Mouse (Mus musculus) kidney, embryonic 15.5 days (tissue): ENCODE measurements around the gene Vwa3b. TPM values are rescaled to one million over a fixed set of nuclear protein-coding genes. Genes with fewer than 3 reads are reported as not detected.
"Not testable (repeated sequence)": the region's sequence is repeated elsewhere in the genome, so short reads cannot be mapped to it uniquely, and the experiment has no call there.

Source experiments
- ATAC-seq: fragments of 200-750 bp; cut with Nextera tagmentation; replicated peaks from 2 replicates; pipeline ENCODE4 v1.8.0; 2017; ENCODE audit warnings: moderate TSS enrichment; ENCODE audit not compliant: low FRiP score
- H3K27ac ChIP-seq: fragments of 300-500 bp; sonication (generic); 2 replicates; pipeline ENCODE4 v1.5.1; 2015; ENCODE audit warnings: mild to moderate bottlenecking, inconsistent platforms
- H3K27me3 ChIP-seq: fragments of 300-500 bp; sonication (generic); 2 replicates; pipeline ENCODE4 v1.6.1; 2015; ENCODE audit warnings: inconsistent platforms
- H3K36me3 ChIP-seq: fragments of 300-500 bp; sonication (generic); 2 replicates; pipeline ENCODE4 v1.6.1; 2015; ENCODE audit warnings: inconsistent platforms
- H3K4me1 ChIP-seq: fragments of 300-500 bp; sonication (generic); 2 replicates; pipeline ENCODE4 v1.6.1; 2015; ENCODE audit warnings: inconsistent platforms
- H3K4me2 ChIP-seq: fragments of 300-500 bp; sonication (generic); 2 replicates; pipeline ENCODE4 v1.6.1; 2015; ENCODE audit warnings: moderate library complexity, mild to moderate bottlenecking, inconsistent platforms
- H3K4me3 ChIP-seq: fragments of 300-500 bp; sonication (generic); replicated peaks from 2 replicates; pipeline ENCODE4 v1.5.1; 2015; ENCODE audit warnings: mild to moderate bottlenecking, inconsistent platforms
- H3K9ac ChIP-seq: fragments of 300-500 bp; sonication (generic); 2 replicates; pipeline ENCODE4 v1.6.1; 2015; ENCODE audit warnings: mild to moderate bottlenecking, inconsistent platforms
- H3K9me3 ChIP-seq: fragments of 300-500 bp; sonication (generic); replicated peaks from 2 replicates; pipeline ENCODE4 v1.6.1; 2016; ENCODE audit warnings: inconsistent platforms
- WGBS: fragments of 180-500 bp; shearing (Covaris S2); methylation state at CpG from one replicate; pipeline ENCODE4 v1.1.7; 2015; ENCODE audit warnings: mixed read lengths; 5-methylcytosine and 5-hydroxymethylcytosine counted together
- polyA plus RNA-seq: library from polyadenylated mRNA; unstranded; fragments of >200 nt; fragmentation: Nextera tagmentation; extraction: Ambion mirVana; gene quantifications from 2 replicates; pipeline ENCODE4 v1.2.1, GENCODE M21; 2015

The Vwa3b gene
- polyA plus RNA-seq, 1 experiment from 2014 or later: not detected

- peaks cover 7% of the 10 kb centered on the region for H3K4me1 ChIP-seq
- no peak overlapping the region for H3K9ac ChIP-seq
- peak overlapping the region; percentile 72; the same call in 1 of the 2 replicates for H3K27ac ChIP-seq
- H3K4me2 ChIP-seq: no peak overlapping the region
- no peaks in the 10 kb centered on the region for H3K27me3 ChIP-seq
- no peak for ATAC-seq
- no peaks in the 10 kb centered on the region for H3K9me3 ChIP-seq
- no peaks in the 10 kb centered on the region for H3K36me3 ChIP-seq
- WGBS: 50% methylated on average over 6 of the region's 6 CpGs
- H3K4me3 ChIP-seq: no peak overlapping the region
Measured at GRCm38 (mm10) chr1:36995760-36996159, 30.6 kb upstream of the Vwa3b start.

DNA sequence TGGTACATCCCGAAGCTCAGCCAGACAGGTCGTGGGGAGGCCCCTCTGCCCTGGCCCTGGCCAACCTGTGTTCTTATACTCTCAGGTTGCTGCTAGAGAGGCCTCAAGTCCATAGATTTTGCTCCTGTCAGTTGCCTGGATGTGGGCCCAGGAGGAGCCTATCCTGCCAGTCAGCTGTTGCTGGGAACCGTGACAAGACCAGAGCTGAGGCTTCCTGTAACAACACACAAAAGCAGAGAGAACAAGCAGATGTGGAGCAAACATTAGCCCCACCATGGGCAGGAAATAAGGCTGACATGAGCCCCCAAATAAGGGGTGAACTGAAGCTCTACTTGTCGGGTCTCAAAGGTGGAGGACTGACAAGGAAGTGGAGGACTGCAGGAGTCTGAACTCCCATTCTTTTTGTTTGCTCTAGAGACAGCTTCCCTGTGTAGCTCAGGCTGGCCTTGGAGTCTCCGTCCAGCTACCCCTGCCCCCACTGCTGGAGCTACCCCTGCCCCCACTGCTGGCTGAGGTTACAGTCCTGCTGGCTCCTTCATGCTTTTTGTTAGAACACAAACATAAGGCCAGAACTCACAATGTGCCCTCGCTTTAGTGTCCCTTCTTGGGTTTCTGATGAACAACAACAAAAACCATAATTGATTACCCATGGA lies 29.7 kb upstream of the Vwa3b start:
- Histone ChIP-seq H3K4me2 (no peak overlapping the region), H3K9ac (no peak overlapping the region), H3K4me3 (no peak overlapping the region), H3K4me1 (peaks cover 11% of the 10 kb centered on the region), H3K9me3 (no peaks in the 10 kb centered on the region), H3K36me3 (no peaks in the 10 kb centered on the region), H3K27me3 (no peaks in the 10 kb centered on the region), H3K27ac (peak overlapping the region; percentile 73)
- 27% methylated on average over 6 of the region's 6 CpGs for WGBS
- ATAC-seq: peak; percentile 66; the same call in 1 of the 2 replicates

- no peak overlapping the region for H3K27ac ChIP-seq
- WGBS: 61% methylated on average over 5 of the region's 5 CpGs
Measured at GRCm38 (mm10) chr1:37000307-37000706, 26.1 kb upstream of the Vwa3b start.

DNA sequence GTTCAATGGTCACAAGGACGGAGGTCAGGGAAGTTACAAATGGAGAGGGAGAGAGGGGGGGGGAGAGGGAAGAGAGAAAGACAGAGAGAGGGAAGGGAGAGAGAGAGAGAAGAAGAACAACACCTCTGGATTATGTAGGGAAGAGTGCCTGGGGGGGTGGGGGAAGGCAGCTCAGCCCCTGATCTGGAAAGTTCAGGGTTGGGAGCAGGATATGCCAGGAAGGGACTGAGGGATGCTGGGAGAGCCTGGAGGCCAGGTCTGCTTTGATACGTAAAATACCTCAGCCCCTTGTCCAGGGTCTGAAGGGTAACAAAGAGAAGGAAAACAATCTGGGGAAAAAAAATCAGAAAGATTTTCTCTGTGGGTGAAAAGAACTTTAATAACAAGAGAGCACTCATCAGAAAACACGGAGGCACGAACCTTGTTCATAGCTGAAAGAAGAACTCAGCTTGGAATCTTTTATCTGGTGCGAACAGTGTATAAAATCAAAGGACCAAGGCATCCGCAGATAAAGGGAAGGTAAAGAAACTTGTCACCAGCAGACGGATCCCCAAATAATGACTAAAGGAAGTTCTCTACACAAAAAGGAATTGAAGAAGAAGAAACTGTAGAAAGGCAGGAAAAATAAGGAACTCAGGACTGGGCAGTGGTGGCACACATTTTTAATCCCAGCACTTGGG lies 24.6 kb upstream of the Vwa3b start:
- H3K4me1 ChIP-seq: peaks cover 7% of the 10 kb centered on the region
- no peak overlapping the region for H3K27ac ChIP-seq
- H3K4me3 ChIP-seq: no peak overlapping the region
- no peaks in the 10 kb centered on the region for H3K9me3 ChIP-seq
- no peaks in the 10 kb centered on the region for H3K27me3 ChIP-seq
- 48% methylated on average over 7 of the region's 7 CpGs for WGBS
- no peak overlapping the region for H3K4me2 ChIP-seq
- no peaks in the 10 kb centered on the region for H3K36me3 ChIP-seq
- ATAC-seq: no peak
- no peak overlapping the region for H3K9ac ChIP-seq

More at GRCm38 (mm10) chr1:37000307-37000706, 26.1 kb upstream of the Vwa3b start:
- no peak overlapping the region for H3K4me3 ChIP-seq
- H3K4me1 ChIP-seq: peaks cover 11% of the 10 kb centered on the region
- no peak overlapping the region for H3K9ac ChIP-seq
- ATAC-seq: no peak
- H3K9me3 ChIP-seq: no peaks in the 10 kb centered on the region
- no peaks in the 10 kb centered on the region for H3K36me3 ChIP-seq
- H3K27me3 ChIP-seq: no peaks in the 10 kb centered on the region
- H3K4me2 ChIP-seq: no peak overlapping the region

- Histone ChIP-seq H3K9ac (no peak overlapping the region), H3K27ac (no peak overlapping the region), H3K4me3 (no peak overlapping the region), H3K27me3 (no peaks in the 10 kb centered on the region), H3K4me2 (no peak overlapping the region), H3K36me3 (no peaks in the 10 kb centered on the region), H3K4me1 (0 out of 2 replicates have a peak, but pooled peaks cover 4% of the 10 kb centered on the region), H3K9me3 (no peaks in the 10 kb centered on the region)
- 69% methylated on average over 3 of the region's 3 CpGs for WGBS
- no peak for ATAC-seq
Measured at GRCm38 (mm10) chr1:37002316-37003008, 23.9 kb upstream of the Vwa3b start.

DNA sequence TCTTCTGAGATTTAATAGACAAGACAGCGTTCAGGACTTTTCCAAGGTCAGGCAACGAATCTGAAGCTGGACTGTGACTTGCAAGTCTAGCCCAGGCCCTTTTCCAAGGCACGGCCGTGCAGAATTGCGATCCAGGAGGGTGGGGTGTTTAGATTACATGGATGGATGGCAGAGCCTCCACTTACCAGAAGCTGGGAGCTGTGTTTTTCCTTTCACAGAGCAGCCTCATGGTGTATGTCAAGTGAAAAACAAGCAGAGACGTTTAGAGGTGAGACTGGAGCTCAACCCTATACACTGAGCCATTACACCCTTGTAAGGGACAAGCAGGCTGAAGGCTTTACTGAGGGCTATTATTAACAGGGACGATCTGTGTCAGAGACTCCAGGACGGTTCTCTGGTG lies 21.9 kb upstream of the Vwa3b start:
- Histone ChIP-seq H3K27me3 (no peaks in the 10 kb centered on the region), H3K9ac (no peak overlapping the region), H3K36me3 (no peaks in the 10 kb centered on the region), H3K4me1 (0 out of 2 replicates have a peak, but pooled peaks cover 4% of the 10 kb centered on the region), H3K4me3 (no peak overlapping the region), H3K9me3 (no peaks in the 10 kb centered on the region), H3K27ac (no peak overlapping the region), H3K4me2 (no peak overlapping the region)
- WGBS: 59% methylated on average over 8 of the region's 8 CpGs
- ATAC-seq: no peak

DNA sequence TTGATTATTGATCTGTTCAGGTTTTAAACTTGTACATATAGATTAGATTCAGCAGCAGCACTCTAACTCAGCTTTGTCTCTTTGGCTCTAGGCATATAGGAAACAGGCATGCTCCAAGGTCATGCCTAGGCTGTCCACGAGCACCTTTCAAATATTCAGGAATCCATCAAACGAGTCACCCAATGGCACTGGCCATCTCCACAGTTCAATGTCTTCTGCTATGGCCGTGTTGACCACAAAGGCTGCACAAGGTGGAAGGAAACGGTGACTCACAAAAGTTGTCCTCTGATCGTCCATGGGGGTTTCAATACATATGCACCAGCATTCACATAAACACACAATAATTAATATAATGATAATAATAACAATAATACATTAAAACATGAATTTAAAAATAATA lies 21.4 kb upstream of the Vwa3b start:
- H3K4me3 ChIP-seq: no peak overlapping the region
- H3K27ac ChIP-seq: no peak overlapping the region
- no peaks in the 10 kb centered on the region for H3K36me3 ChIP-seq

DNA sequence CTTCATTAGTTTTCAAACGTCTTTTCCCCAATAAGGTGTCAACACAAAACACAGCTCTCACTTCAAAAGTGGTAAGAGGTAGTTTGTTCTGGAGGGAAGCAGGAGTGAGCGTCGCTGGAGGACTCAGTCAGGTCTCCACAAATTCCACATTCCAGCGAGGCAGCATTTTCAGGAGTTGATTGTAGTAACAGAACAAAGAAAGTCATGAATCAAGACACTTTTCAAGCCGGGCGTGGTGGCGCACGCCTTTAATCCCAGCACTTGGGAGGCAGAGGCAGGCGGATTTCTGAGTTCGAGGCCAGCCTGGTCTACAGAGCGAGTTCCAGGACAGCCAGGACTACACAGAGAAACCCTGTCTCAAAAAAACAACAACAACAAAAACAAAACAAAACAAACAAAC lies 19.9 kb upstream of the Vwa3b start:
- not testable (repeated sequence) for H3K4me3 ChIP-seq, H3K4me2 ChIP-seq, H3K4me1 ChIP-seq, H3K27me3 ChIP-seq, H3K9me3 ChIP-seq, H3K36me3 ChIP-seq, H3K27ac ChIP-seq, ATAC-seq, H3K9ac ChIP-seq
- 82% methylated on average over 11 of the region's 11 CpGs for WGBS

More for the DNA sequence above, 21.4 kb upstream of the Vwa3b start:
- 0 out of 2 replicates have a peak, but pooled peaks cover 4% of the 10 kb centered on the region for H3K4me1 ChIP-seq
- no peaks in the 10 kb centered on the region for H3K9me3 ChIP-seq
- 84% methylated on average over 5 of the region's 5 CpGs for WGBS
- H3K9ac ChIP-seq: no peak overlapping the region
- H3K4me2 ChIP-seq: no peak overlapping the region
- no peaks in the 10 kb centered on the region for H3K27me3 ChIP-seq
- no peak for ATAC-seq

DNA sequence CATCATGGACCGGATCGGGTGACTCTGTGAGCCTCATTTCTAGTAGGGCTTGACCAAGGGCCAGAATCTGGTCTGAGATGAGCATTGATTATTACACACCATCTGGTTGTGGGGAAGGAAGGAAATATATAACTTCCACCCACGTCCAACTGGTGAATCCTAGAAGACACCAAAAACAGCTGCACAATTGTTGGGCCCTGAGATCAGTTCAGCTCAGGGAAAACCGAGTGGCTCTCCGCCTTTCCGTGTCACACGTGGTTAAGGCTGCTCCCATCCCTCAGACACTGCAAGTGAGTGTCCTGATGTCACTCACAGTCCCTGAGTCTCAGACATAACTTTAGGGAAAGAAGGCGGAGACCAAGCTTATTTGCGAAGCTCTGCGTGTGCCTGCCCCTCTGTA lies 16.5 kb upstream of the Vwa3b start:
- H3K27me3 ChIP-seq: no peaks in the 10 kb centered on the region
- H3K9ac ChIP-seq: no peak overlapping the region
- no peak overlapping the region for H3K4me2 ChIP-seq
- no peaks in the 10 kb centered on the region for H3K36me3 ChIP-seq
- H3K4me3 ChIP-seq: no peak overlapping the region
- WGBS: 68% methylated on average over 10 of the region's 10 CpGs
- no peaks in the 10 kb centered on the region for H3K9me3 ChIP-seq
- H3K4me1 ChIP-seq: 0 out of 2 replicates have a peak, but pooled peaks cover 3% of the 10 kb centered on the region
- no peak for ATAC-seq
- no peak overlapping the region for H3K27ac ChIP-seq

DNA sequence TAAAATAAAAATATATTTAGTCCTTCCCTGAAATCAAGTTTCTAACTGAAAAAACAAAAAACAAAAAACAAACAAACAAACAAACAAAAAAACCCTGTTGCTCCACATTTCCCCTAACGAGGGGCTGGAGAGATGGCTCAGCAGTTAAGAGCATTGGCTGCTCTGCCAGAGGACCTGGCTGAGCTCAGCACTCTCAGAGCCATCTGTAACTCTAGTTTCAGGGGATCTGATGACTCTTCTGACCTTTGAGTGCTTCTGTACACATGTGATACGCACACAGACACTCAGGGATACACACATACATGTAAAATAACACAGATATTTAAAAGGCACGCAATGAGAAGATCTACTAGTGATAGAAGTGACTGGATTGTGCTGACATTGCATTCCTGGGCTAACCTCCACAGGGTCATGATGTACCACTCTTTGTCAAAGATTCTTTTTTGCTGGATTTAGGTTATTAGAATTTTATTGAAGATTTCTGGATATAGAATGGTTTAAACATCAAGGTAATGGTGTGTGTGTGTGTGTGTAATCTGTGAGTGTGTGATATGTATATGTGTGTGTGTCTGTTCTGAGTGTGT lies 14.7 kb upstream of the Vwa3b start:
- no peak for ATAC-seq
- 61% methylated on average over 3 of the region's 3 CpGs for WGBS
- H3K4me2 ChIP-seq: no peak overlapping the region
- H3K9ac ChIP-seq: no peak overlapping the region
- 0 out of 2 replicates have a peak, but pooled peaks cover 3% of the 10 kb centered on the region for H3K4me1 ChIP-seq
- no peaks in the 10 kb centered on the region for H3K9me3 ChIP-seq
- H3K36me3 ChIP-seq: no peaks in the 10 kb centered on the region
- H3K27ac ChIP-seq: no peak overlapping the region
- H3K4me3 ChIP-seq: no peak overlapping the region
- H3K27me3 ChIP-seq: no peaks in the 10 kb centered on the region

GRCm38 (mm10) chr1:37013006-37013405 lies 13.4 kb upstream of the Vwa3b start:
- ATAC-seq: no peak
- no peak overlapping the region for H3K4me2 ChIP-seq
- H3K9me3 ChIP-seq: no peaks in the 10 kb centered on the region
- no peak overlapping the region for H3K9ac ChIP-seq
- 84% methylated on average over 2 of the region's 2 CpGs for WGBS
- H3K27me3 ChIP-seq: no peaks in the 10 kb centered on the region
- H3K36me3 ChIP-seq: no peaks in the 10 kb centered on the region
- H3K4me1 ChIP-seq: 0 out of 2 replicates have a peak, but pooled peaks cover 3% of the 10 kb centered on the region
- H3K27ac ChIP-seq: no peak overlapping the region
- no peak overlapping the region for H3K4me3 ChIP-seq

- Histone ChIP-seq H3K4me1 (0 out of 2 replicates have a peak, but pooled peaks cover 3% of the 10 kb centered on the region), H3K36me3 (no peaks in the 10 kb centered on the region), H3K27me3 (no peaks in the 10 kb centered on the region), H3K4me3 (no peak overlapping the region), H3K9me3 (no peaks in the 10 kb centered on the region), H3K9ac (no peak overlapping the region), H3K4me2 (no peak overlapping the region), H3K27ac (no peak overlapping the region)
- no peak for ATAC-seq
- WGBS: 60% methylated on average over 7 of the region's 7 CpGs
Measured at GRCm38 (mm10) chr1:37013687-37014086, 12.7 kb upstream of the Vwa3b start.
